Mouse (Mus musculus) C3H10T1/2 (cell line): ENCODE results near the gene Serpini1. TPM values are rescaled to one million over a fixed set of nuclear protein-coding genes. Genes with fewer than 3 reads are reported as not detected.

ENCODE experiments used
- polyA plus RNA-seq, 2 experiments: library from polyadenylated mRNA; unstranded; fragments of >200 nt; fragmentation: generic; extraction: Trizol; gene quantifications; one replicate each; pipeline ENCODE4 v1.2.1; 2012; ENCODE audit warnings: missing spikeins in 2 of 2

The Serpini1 gene
- under 1 TPM; 0.01 to 0.21 TPM for polyA plus RNA-seq

GRCm38 (mm10) chr3:75557292-75557691 lies at the start of gene Serpini1:
Gene Serpini1, plus strand, starts transcription at chr3:75557547.

GRCm38 (mm10) chr3:75556695-75557291 lies 554 bp upstream of the Serpini1 start, which contains the start of gene Pdcd10:
Gene Pdcd10, minus strand, starts transcription at chr3:75556856.

Other genes with a start within 250 kb of the Serpini1 start
- gene Wdr49, start 75.4 kb upstream of the Serpini1 start, polyA plus RNA-seq: not detected
- 10 to 100 TPM in 1 of 2 experiments, 1 to 10 TPM in 1; 1.3 to 10.5 TPM for gene Pdcd10, start 691 bp upstream of the Serpini1 start, polyA plus RNA-seq
- gene Gm29133, start 190.7 kb downstream of the Serpini1 start, polyA plus RNA-seq: not detected